Mouse (Mus musculus) gastrocnemius, postnatal 14 days (tissue): ENCODE data around the gene Ccdc114. TPM values are rescaled to one million over a fixed set of nuclear protein-coding genes. Genes with fewer than 3 reads are reported as not detected.
"Not testable (repeated sequence)": the region's sequence is repeated elsewhere in the genome, so short reads cannot be mapped to it uniquely, and the experiment has no call there.

Experiments
- DNase-seq: peaks from one replicate; pipeline ENCODE4 v3.0.0; 2021; ENCODE audit warnings: mixed read lengths
- intact Hi-C: fragments of 180-260 bp; cut with DNase I; formaldehyde crosslinking; loops from one replicate; pipeline ENCODE4 v1.15.1; 2025; ENCODE audit warnings: low total_unique reads
- long read RNA-seq, 2 experiments: library from polyadenylated mRNA; stranded (forward); transcript quantifications; one replicate each; pipeline ENCODE4 v2.0.0; 2021
- total RNA-seq, 2 experiments: library from RNA; stranded (reverse); gene quantifications; 2 replicates each; pipeline ENCODE4 v1.2.3; 2021

Ccdc114 gene
- total RNA-seq = under 1 TPM; 0.39 to 0.78 TPM
- long read RNA-seq, experiment 1, partial matches to known transcripts = 1 of 2 reads
- long read RNA-seq, experiment 1, other reads (novel, unspliced or antisense) = 1 of 2 reads
- long read RNA-seq, experiment 2 = 0 reads

DNA sequence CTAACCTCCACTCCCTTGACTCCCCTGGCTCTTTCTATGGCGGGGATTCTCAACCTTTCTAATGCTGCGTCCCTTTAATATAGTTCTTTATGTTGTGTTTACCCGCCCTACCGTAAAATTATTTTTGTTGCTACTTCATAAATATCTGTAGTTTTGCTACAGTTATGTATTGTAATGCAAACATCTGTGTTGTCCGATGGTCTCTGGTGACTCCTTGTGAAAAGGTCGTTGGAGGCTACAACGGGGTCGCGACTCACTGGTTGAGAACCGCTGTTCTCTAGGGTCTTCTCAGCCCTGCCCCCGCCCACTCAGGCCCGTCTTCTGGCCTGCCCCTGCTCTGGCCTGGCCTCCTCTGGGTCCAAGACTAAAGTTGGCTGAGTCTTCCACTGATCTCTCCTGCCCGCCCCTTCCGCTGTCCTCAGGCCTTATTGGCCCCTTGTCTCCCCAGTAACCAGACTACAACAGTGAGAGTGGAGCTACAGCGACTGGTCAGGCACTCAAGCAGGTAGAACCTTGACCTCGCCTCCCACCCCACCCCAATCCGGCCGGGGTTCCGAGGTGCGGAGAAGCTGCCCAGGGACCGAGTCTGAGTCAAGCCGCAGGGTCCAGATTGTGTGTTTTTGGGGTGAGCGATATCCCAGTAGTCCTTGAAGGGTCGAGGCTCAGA is at the start of gene Ccdc114:
Gene Ccdc114 (plus strand): TSS at position 311 of the 667 bp plus-strand sequence.
- DNase-seq = peak; percentile 85
- intact Hi-C loops = no loop called here

DNA sequence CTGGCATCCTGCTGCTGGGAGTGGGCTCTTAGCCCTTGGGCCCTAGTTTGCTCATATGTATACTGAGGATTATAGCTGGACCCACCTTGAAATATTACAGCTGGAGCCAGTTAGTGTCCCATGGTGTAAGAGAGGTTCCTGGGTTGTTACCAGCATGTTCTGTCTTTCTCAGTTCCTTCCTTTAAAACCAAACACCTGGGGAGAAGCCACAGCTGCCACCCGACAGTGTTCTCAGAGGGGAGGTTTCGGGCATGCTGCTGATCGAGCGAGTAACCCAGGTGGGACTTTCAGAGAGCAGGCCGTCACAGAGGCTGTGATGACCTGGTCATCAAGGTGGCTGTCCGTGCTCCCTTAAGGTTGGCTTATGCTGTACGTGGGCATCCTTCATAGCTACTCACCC is 47.0 kb upstream of the Ccdc114 start:
- DNase-seq = no peak
- intact Hi-C loops = loop anchor here (2.0 kb wide), 1 partner anchor 136 kb away; no protein-coding TSS in a partner anchor

DNA sequence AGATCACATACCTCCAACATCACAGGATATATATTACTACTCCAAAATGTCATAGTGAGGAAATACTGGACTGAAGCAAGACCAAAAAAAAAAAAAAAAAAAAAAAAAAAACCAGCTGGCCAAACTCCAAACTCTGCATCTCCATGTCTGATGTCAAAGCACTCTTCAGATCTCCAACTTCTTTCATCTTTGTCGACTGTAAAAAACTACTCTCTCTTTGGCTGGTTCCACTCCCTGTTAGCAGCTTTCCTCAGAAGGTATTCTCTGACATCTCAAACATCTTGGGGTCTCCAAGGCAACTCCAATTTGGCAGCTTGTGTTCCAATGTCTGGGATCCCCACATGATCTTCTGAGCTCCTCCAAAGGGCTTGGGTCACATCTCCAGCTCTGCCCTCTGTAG is 45.6 kb upstream of the Ccdc114 start, which contains the start of gene Grin2d:
Gene Grin2d (minus strand): TSS at position 101 of the 400 bp plus-strand sequence.
- DNase-seq, intact Hi-C loops: not testable (repeated sequence)

GRCm38 (mm10) chr7:45880531-45880930 is 43.3 kb upstream of the Ccdc114 start:
- intact Hi-C loops = no loop called here
- no peak for DNase-seq

DNA sequence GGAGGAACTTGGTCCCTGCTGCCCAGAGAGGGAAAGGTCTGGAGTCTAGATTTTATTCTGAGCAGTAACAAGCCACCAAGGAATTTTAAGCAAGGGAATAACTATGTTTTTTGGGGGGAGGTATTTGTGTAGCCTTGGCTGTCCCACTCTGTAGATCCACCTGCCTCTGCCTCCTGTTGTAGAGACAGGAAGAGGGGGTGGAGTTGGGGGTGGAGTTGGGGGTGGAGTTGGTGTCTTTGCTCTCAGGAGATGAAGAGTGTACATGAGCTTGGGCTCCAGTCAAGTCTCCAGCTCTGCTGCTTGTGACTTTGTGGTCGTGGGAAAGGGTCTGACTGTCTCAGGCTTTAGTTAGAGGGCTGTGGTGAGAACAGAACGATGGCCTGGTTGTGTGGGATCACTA is 42.9 kb upstream of the Ccdc114 start:
- intact Hi-C loops = no loop called here
- DNase-seq = no peak

DNA sequence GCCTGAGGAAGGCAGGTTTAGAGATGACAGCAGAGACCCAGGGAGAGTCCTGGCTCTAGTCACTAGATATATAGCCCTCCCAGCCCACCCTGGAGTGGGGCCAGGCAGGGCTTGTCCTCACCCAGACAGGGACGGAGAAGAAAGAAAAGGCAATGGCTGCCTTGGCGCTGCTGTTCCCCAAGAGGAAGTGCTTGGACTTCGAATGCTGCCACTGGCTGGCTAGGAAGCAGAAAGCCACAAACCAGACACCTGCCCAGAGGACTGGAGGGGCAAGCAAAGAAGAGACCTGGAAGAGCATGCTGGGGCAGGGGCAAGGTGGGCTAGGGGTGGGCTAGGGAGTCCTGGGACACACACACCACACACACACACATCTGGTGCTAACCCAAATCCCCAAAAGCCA is 36.6 kb upstream of the Ccdc114 start:
- intact Hi-C loops = no loop called here
- DNase-seq = no peak

DNA sequence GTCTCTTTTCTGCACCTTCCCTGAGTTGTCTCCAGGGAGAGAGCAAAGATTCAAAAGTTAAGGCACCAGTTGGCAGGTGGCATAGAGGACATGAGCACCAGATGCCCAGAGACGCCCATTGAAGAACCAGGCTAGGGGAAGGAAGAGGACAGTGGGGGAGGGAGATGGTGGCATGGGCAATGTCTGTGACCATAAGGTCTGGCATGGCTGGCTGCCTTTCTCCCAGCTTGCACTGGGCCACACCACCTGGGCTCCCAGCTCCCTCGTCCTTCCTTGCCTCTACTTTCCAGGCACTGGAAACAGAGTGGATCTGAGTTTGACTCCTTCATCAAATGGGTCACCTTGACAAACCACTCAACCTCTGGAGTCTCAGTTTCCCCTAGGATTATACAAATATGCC is 31.2 kb upstream of the Ccdc114 start:
- intact Hi-C loops = no loop called here
- no peak for DNase-seq

GRCm38 (mm10) chr7:45895931-45896516 is 27.8 kb upstream of the Ccdc114 start:
- DNase-seq = no peak
- intact Hi-C loops = no loop called here

GRCm38 (mm10) chr7:45896517-45897257 is 27.2 kb upstream of the Ccdc114 start, which contains the start of the genes Syngr4 and Tmem143:
Gene Syngr4 (minus strand): TSS chr7:45896714.
Gene Tmem143 (plus strand): TSS chr7:45896941.
- DNase-seq = peak; percentile 98
- intact Hi-C loops = no loop called here

GRCm38 (mm10) chr7:45897258-45897757 is 26.6 kb upstream of the Ccdc114 start:
- intact Hi-C loops = no loop called here
- peak; percentile 40 for DNase-seq

- DNase-seq, intact Hi-C loops: not testable (repeated sequence)
Measured at GRCm38 (mm10) chr7:45898125-45898524, 25.7 kb upstream of the Ccdc114 start.

DNA sequence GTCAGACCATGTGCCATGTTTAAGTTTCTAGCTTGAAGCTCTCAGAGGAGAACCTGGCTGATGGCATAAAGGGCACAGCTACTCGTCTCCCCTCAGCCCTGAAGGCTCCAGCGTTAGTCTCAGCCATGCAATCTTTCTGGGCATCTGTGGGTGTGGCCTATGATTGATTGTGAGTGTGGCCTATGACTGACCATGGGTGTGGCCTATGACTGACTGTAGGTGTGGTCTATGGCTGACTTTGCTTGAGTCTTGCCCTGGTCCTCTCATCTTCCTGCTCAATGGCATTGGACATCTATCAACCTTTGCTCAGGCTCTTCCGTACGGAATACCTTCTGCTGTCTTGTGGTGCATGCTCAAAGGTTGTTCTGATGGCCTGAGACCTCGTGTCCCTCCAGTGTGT is 22.3 kb upstream of the Ccdc114 start:
- intact Hi-C loops = no loop called here
- peak; percentile 23 for DNase-seq

DNA sequence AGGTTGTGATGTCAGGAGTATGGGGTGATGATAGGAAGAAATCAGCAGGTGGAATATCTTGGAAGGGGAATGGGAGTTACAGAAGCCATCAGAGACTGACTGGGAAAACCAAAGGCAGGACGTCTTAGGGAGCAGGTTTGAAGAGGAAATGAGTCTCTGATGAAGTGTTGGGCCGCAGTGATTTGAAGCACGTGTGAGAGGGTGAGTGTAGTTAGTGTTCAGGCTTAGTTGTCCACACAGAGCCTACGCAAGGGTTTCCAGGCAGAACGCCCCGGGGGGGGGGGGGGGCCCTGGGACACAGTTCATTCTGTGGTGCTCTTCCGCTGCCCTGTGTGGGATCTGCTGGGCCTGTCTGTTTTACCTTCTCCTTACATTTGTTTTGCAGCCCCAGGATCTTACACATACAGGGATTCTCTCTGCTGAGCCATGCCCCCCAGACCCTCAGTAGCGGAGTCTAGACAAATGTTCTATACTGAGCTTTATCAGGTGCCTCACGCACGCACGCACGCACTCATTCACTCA is 21.3 kb upstream of the Ccdc114 start:
- intact Hi-C loops = no loop called here
- DNase-seq = no peak

DNA sequence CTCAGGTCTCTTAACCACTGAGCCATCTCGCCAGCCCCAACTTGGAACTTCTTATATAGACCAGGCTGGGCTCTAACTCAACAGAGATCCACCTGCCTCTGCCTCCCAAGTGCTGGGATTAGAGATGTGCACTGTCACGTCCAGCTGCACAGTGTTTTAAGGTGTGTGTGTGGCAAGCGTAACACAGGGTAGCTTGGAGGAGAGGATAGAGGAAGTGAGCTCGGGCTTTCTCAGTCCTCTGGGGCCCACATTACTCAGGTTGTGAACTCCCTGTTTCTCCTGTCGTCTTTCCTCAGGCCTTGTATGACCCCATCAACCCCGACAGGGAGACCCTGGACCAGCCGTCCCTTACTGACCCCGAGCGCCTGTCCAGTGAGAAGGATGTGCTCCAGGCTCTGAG is 17.2 kb upstream of the Ccdc114 start:
- intact Hi-C loops = no loop called here

DNA sequence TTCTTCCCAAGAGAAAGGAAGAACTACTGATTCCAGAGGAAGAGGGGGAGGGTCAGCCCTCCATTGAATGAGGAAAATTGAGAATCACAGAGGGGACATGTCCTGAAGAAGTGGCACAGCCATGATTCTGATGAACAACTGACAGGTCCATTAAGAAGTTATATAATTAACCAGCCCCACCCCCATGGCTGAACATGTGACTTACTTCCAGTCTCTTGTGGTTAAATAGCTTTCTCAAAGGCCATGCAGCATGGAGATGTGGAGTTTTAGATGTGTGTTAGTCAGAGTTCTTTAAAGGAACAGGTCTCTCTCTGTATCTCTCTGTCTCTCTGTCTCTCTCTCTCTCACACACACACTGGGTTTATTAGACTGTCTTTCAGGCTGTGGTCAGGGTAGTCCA is 15.5 kb upstream of the Ccdc114 start:
- no peak for DNase-seq
- intact Hi-C loops = no loop called here

More for the DNA sequence above, 17.2 kb upstream of the Ccdc114 start:
- DNase-seq = no peak

DNA sequence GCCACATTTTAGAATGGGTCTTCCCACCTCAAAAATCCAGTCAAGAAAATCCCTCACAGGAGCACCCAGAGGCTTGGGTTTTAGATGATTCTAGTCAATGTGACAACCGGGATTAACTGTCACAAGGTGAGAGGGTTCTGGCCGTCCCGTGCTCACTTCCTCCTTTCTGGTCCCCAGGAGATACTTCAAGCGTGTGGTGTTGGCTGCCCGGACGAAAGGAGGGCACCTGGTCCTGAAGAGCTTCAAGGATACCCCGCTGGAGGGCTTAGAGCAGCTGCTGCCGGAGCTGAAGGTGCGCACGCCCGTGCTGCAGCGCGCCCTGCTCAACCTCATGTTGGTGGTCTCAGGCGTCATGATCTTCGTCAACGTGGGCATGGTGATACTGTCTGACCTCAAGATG is 14.7 kb upstream of the Ccdc114 start:
- DNase-seq = no peak
- intact Hi-C loops = no loop called here

DNA sequence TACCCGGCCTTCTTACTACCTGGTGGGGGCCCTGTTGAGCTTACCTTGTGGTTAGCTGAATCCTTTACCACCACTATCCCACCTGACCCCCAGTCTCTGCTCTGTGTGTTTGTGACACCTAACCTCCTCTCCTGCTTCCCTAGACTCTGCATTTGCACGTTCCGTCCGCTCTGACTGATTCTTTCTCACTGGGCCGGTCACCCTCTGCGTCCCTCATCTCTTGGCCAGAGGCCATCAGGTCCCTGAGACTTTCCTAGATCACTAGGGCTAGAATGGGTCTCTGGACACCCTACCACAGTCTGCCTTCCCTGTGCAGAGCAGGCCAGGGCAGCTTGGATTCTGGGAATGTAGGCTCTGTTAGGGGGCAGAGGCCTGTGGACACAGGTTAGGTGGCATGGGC is 9.8 kb upstream of the Ccdc114 start:
- intact Hi-C loops = no loop called here
- DNase-seq = no peak

GRCm38 (mm10) chr7:45915011-45915410 is 8.9 kb upstream of the Ccdc114 start:
- no peak for DNase-seq
- intact Hi-C loops = no loop called here

DNA sequence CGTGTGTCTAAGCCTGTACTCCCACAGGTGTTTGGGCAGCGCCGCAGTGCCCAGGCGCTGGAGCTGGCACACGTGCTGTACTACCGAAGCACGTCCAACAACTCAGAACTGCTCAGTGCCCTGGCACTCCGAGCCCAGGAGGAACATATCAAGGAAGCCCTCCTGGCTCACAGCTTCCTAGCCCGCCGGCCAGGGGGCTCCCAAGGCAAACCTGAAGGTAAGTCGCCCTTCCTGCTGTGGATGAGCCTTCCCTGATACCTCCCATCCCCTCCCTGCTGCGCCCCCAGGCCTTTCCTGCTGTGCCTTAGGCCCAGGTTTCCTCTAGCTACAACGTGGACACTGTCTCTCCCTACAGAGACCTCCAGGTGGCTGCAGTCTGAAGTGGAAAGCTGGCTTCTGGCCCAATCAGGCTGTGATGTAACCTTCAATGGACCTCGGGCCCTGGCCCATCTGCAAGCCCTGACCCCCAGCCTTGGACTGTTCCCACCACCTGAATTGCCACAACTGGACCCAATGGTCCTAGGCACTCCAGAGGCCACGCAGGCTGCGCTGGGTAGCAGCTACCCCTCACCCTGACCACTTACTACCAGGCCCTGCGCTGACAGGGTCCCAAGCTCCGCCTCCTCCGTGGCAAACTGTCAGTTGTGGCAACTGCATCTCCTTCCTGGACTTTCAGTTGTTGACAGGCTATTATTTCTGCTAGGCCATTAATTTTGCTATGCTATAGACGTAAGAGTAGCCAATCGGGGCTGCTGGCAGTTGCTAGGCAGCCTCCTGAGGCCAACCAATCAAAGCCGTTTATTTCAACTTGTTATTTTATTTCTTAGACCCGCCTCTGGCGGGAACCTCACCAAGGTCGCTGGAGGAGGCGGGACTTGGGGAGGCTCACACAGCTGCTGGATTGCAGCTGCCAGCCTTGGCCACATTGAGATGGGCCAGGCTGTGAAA is 7.5 kb upstream of the Ccdc114 start:
- peak; percentile 90 for DNase-seq
- intact Hi-C loops = no loop called here
